Mouse (Mus musculus) lung, adult 10 weeks (tissue): Measurements from ENCODE around the gene Mthfs. TPM values are rescaled to one million over a fixed set of nuclear protein-coding genes. Genes with fewer than 3 reads are reported as not detected.

Source experiments
- polyA plus RNA-seq: library from polyadenylated mRNA; stranded (reverse); fragments of 350-450 nt; fragmentation: Illumina TruSeq; extraction: RNeasy Lipid Tissue Mini Kit (QIAGEN cat#74804); gene quantifications from one replicate; pipeline ENCODE4 v1.2.3, GENCODE M21; 2014; ENCODE audit warnings: low read depth, low replicate concordance; ENCODE audit not compliant: insufficient read depth

Gene Mthfs
- polyA plus RNA-seq: 31.5 TPM

GRCm38 (mm10) chr9:89210353-89211064 is at the start of gene Mthfs:
TSS of gene Mthfs (plus strand) at chr9:89210676.

GRCm38 (mm10) chr9:89198969-89199416 is 11.5 kb upstream of the Mthfs start, which contains the start of the genes Bcl2a1b and Gm29094:
TSS of gene Bcl2a1b (plus strand) at chr9:89199209.
TSS of gene Gm29094 (plus strand) at chr9:89199379.

Other genes starting within 250 kb of the Mthfs start
- not detected for gene Trim43b, start 117.8 kb upstream of the Mthfs start, polyA plus RNA-seq
- 51.8 TPM for gene Bcl2a1b, start 11.5 kb upstream of the Mthfs start, polyA plus RNA-seq
- not detected for gene Gm29094, start 11.3 kb upstream of the Mthfs start, polyA plus RNA-seq